ENCODE assay signal across 8 mouse cellular contexts in genomic region chr14:25546852-25547621, GRCm38 (mm10).
DNase-seq lines count a peak whose midpoint lies in the region; ATAC-seq and TF ChIP-seq lines count a peak whose summit lies in the region.

No protein-coding gene starts in this region.

- no peak for TF ChIP-seq CTCF in bone marrow macrophage, adult 2 months (IDR thresholded peaks at IDR 0.05; ENCODE audit: low read depth, low read length)

- DNase-seq in heart, embryonic 10.5 days (ENCODE audit: low spot score) = no peak
- DNase-seq in heart, adult 8-10 months (ENCODE audit: low spot score) = no peak
- peak; percentile 40 to 50 for DNase-seq in thymus, postnatal 36 days
- no peak for DNase-seq in right cerebral cortex, postnatal 36 days (ENCODE audit: low spot score in 2 of 2)
- DNase-seq in B cell, adult 2 months = no peak

- no peak overlapping the region for H3K4me2 ChIP-seq in heart, embryonic 14.5 days (ENCODE audit: low read length)
- no peak overlapping the region for H3K4me2 ChIP-seq in lung, embryonic 16.5 days (ENCODE audit: low read depth, low read length)

- peaks cover 53% of the 10 kb centered on the region for H3K36me3 ChIP-seq in heart, embryonic 10.5 days
- H3K36me3 ChIP-seq in heart, embryonic 14.5 days (ENCODE audit: control insufficient read depth, insufficient read depth, low read length) = peaks cover 45% of the 10 kb centered on the region
- no peaks in the 10 kb centered on the region for H3K36me3 ChIP-seq in lung, embryonic 16.5 days (ENCODE audit: control insufficient read depth, insufficient read depth, low read length)

- WGBS in heart, embryonic 10.5 days = 69% methylated on average over 14 of the region's 14 CpGs
- 55% methylated on average over 14 of the region's 14 CpGs for WGBS in heart, embryonic 14.5 days
- WGBS in lung, embryonic 16.5 days = 47% methylated on average over 14 of the region's 14 CpGs

- H3K27me3 ChIP-seq in heart, embryonic 10.5 days (ENCODE audit: insufficient read depth, poor library complexity, severe bottlenecking) = no peaks in the 10 kb centered on the region
- no peaks in the 10 kb centered on the region for H3K27me3 ChIP-seq in heart, embryonic 14.5 days (ENCODE audit: control insufficient read depth, insufficient read depth, low read length)
- no peaks in the 10 kb centered on the region for H3K27me3 ChIP-seq in lung, embryonic 16.5 days (ENCODE audit: control insufficient read depth, insufficient read depth, low read depth, low read length)

- H3K4me3 ChIP-seq in heart, embryonic 10.5 days = no peak overlapping the region
- no peak overlapping the region for H3K4me3 ChIP-seq in bone marrow macrophage, adult 2 months (ENCODE audit: insufficient read depth, low read length)
- H3K4me3 ChIP-seq in heart, embryonic 14.5 days (ENCODE audit: control insufficient read depth in 1 of 2, insufficient read depth in 1 of 2, low read depth in 1 of 2, low read length in 2 of 2) = no peak overlapping the region
- H3K4me3 ChIP-seq in lung, embryonic 16.5 days (ENCODE audit: low read length) = no peak overlapping the region

- peak overlapping the region; percentile 65 for H3K27ac ChIP-seq in heart, embryonic 10.5 days
- H3K27ac ChIP-seq in bone marrow macrophage, adult 2 months (ENCODE audit: insufficient read depth, low read depth, low read length) = peak overlapping the region; percentile 32
- H3K27ac ChIP-seq in heart, embryonic 14.5 days (replicated peaks in 1 of 2; ENCODE audit: control insufficient read depth in 1 of 2, insufficient read depth in 1 of 2, low read depth in 2 of 2, low read length in 2 of 2) = peak overlapping the region; percentile 30 to 60
- H3K27ac ChIP-seq in lung, embryonic 16.5 days (ENCODE audit: low read length) = peak overlapping the region; percentile 50

- peak; percentile 85 for ATAC-seq in heart, embryonic 14.5 days (ENCODE audit: insufficient number of reproducible peaks, insufficient read depth, low FRiP score, low read depth)
- ATAC-seq in lung, embryonic 16.5 days (ENCODE audit: low read depth) = peak; percentile 82

- H3K9ac ChIP-seq in heart, embryonic 14.5 days (ENCODE audit: low read length) = no peak overlapping the region
- no peak overlapping the region for H3K9ac ChIP-seq in lung, embryonic 16.5 days (ENCODE audit: low read length)

- peaks cover 55% of the 10 kb centered on the region for H3K4me1 ChIP-seq in heart, embryonic 10.5 days
- H3K4me1 ChIP-seq in bone marrow macrophage, adult 2 months (ENCODE audit: control insufficient read depth, insufficient read depth, low read length) = peaks cover 23% of the 10 kb centered on the region
- H3K4me1 ChIP-seq in heart, embryonic 14.5 days (ENCODE audit: control insufficient read depth in 2 of 2, insufficient read depth in 2 of 2, low read length in 2 of 2) = peaks cover 15 to 32% of the 10 kb centered on the region in 2 experiments
- H3K4me1 ChIP-seq in lung, embryonic 16.5 days (replicated peaks; ENCODE audit: control insufficient read depth, insufficient read depth, low read length) = peaks cover 31% of the 10 kb centered on the region

- H3K9me3 ChIP-seq in heart, embryonic 10.5 days = no peaks in the 10 kb centered on the region
- no peaks in the 10 kb centered on the region for H3K9me3 ChIP-seq in heart, embryonic 14.5 days (ENCODE audit: control insufficient read depth, low read length)
- no peaks in the 10 kb centered on the region for H3K9me3 ChIP-seq in lung, embryonic 16.5 days (ENCODE audit: control insufficient read depth, low read length)

- TF ChIP-seq POLR2A in bone marrow macrophage, adult 2 months (IDR thresholded peaks at IDR 0.05; ENCODE audit: borderline replicate concordance, low read depth, low read length) = no peak

Comparison
In these comparisons a context has a peak if more than half of its experiments do, and no peak if none do; other contexts are left out.
1. DNase-seq: peak in thymus, postnatal 36 days (2 of 2); none in heart, embryonic 10.5 days (single experiment), heart, adult 8-10 months (single experiment), right cerebral cortex, postnatal 36 days (0 of 2) and B cell, adult 2 months (0 of 2).
2. Peak in every context shown above with its lines, with median percentiles within 50 percentile points of each other: H3K27ac ChIP-seq.